Mouse (Mus musculus) midbrain, embryonic 15.5 days (tissue): ENCODE data around the gene Abcc1. TPM values are rescaled to one million over a fixed set of nuclear protein-coding genes. Genes with fewer than 3 reads are reported as not detected.

Experiments used
- ATAC-seq: fragments of 200-750 bp; cut with Nextera tagmentation; replicated peaks from 2 replicates; pipeline ENCODE4 v1.8.0; 2017; ENCODE audit warnings: moderate TSS enrichment
- H3K27ac ChIP-seq: fragments of 300-500 bp; sonication (generic); 2 replicates; pipeline ENCODE4 v1.5.1; 2015; ENCODE audit warnings: mild to moderate bottlenecking, inconsistent platforms
- H3K27me3 ChIP-seq: fragments of 300-500 bp; sonication (generic); replicated peaks from 2 replicates; pipeline ENCODE4 v1.6.1; 2015; ENCODE audit warnings: inconsistent platforms
- H3K36me3 ChIP-seq: fragments of 300-500 bp; sonication (generic); replicated peaks from 2 replicates; pipeline ENCODE4 v1.6.1; 2015; ENCODE audit warnings: inconsistent platforms
- H3K4me1 ChIP-seq: fragments of 300-500 bp; sonication (generic); 2 replicates; pipeline ENCODE4 v1.6.1; 2015; ENCODE audit warnings: inconsistent platforms
- H3K4me2 ChIP-seq: fragments of 300-500 bp; sonication (generic); 2 replicates; pipeline ENCODE4 v1.6.1; 2015; ENCODE audit warnings: inconsistent platforms, mild to moderate bottlenecking, moderate library complexity
- H3K4me3 ChIP-seq: fragments of 300-500 bp; sonication (generic); 2 replicates; pipeline ENCODE4 v1.5.1; 2015; ENCODE audit warnings: mild to moderate bottlenecking, inconsistent platforms
- H3K9ac ChIP-seq: fragments of 300-500 bp; sonication (generic); 2 replicates; pipeline ENCODE4 v1.6.1; 2015; ENCODE audit warnings: mild to moderate bottlenecking, inconsistent platforms
- H3K9me3 ChIP-seq: fragments of 300-500 bp; sonication (generic); 2 replicates; pipeline ENCODE4 v1.6.1; 2016; ENCODE audit warnings: inconsistent platforms
- WGBS: fragments of 180-500 bp; shearing (Covaris S2); methylation state at CpG from one replicate; pipeline ENCODE4 v1.1.7; 2015; ENCODE audit warnings: mixed read lengths; 5-methylcytosine and 5-hydroxymethylcytosine counted together
- polyA plus RNA-seq: library from polyadenylated mRNA; unstranded; fragments of >200 nt; fragmentation: Nextera tagmentation; extraction: Ambion mirVana; gene quantifications from 2 replicates; pipeline ENCODE4 v1.2.1, GENCODE M21; 2015

Abcc1 gene
- polyA plus RNA-seq, 1 experiment from 2014 or later: 10.6 TPM

GRCm38 (mm10) chr16:14379888-14380287 is 18.5 kb downstream of the Abcc1 start:
- Histone ChIP-seq H3K9ac (no peak overlapping the region), H3K9me3 (no peaks in the 10 kb centered on the region), H3K27me3 (no peaks in the 10 kb centered on the region), H3K4me2 (no peak overlapping the region), H3K4me1 (no peaks in the 10 kb centered on the region), H3K36me3 (no peaks in the 10 kb centered on the region), H3K27ac (no peak overlapping the region), H3K4me3 (no peak overlapping the region)
- 91% methylated on average over 7 of the region's 7 CpGs for WGBS
- ATAC-seq: no peak

- Histone ChIP-seq H3K4me2 (no peak overlapping the region), H3K4me3 (no peak overlapping the region), H3K9ac (no peak overlapping the region), H3K36me3 (no peaks in the 10 kb centered on the region), H3K27me3 (no peaks in the 10 kb centered on the region), H3K27ac (no peak overlapping the region), H3K4me1 (no peaks in the 10 kb centered on the region), H3K9me3 (no peaks in the 10 kb centered on the region)
- ATAC-seq: no peak
Measured at GRCm38 (mm10) chr16:14381061-14381665, 19.8 kb downstream of the Abcc1 start.

GRCm38 (mm10) chr16:14399303-14399702 is 37.9 kb downstream of the Abcc1 start:
- H3K36me3 ChIP-seq: no peaks in the 10 kb centered on the region
- WGBS: 95% methylated on average over 4 of the region's 4 CpGs
- no peak for ATAC-seq
- no peaks in the 10 kb centered on the region for H3K4me1 ChIP-seq
- H3K9me3 ChIP-seq: no peaks in the 10 kb centered on the region
- H3K9ac ChIP-seq: no peak overlapping the region
- H3K4me2 ChIP-seq: no peak overlapping the region
- no peak overlapping the region for H3K4me3 ChIP-seq
- no peaks in the 10 kb centered on the region for H3K27me3 ChIP-seq
- no peak overlapping the region for H3K27ac ChIP-seq

- no peak overlapping the region for H3K9ac ChIP-seq
- 89% methylated on average over 2 of the region's 2 CpGs for WGBS
Measured at GRCm38 (mm10) chr16:14403507-14403906, 42.1 kb downstream of the Abcc1 start.

GRCm38 (mm10) chr16:14405636-14406035 is 44.3 kb downstream of the Abcc1 start:
- ATAC-seq: no peak
- 94% methylated on average over 6 of the region's 6 CpGs for WGBS
- Histone ChIP-seq H3K27me3 (no peaks in the 10 kb centered on the region), H3K36me3 (peaks cover 25% of the 10 kb centered on the region), H3K9me3 (no peaks in the 10 kb centered on the region), H3K4me2 (no peak overlapping the region), H3K4me3 (no peak overlapping the region), H3K4me1 (no peaks in the 10 kb centered on the region), H3K9ac (no peak overlapping the region), H3K27ac (no peak overlapping the region)

More at GRCm38 (mm10) chr16:14403507-14403906, 42.1 kb downstream of the Abcc1 start:
- H3K9me3 ChIP-seq: no peaks in the 10 kb centered on the region
- H3K27me3 ChIP-seq: no peaks in the 10 kb centered on the region
- no peak overlapping the region for H3K27ac ChIP-seq
- H3K4me2 ChIP-seq: no peak overlapping the region
- no peak for ATAC-seq
- no peaks in the 10 kb centered on the region for H3K4me1 ChIP-seq
- H3K36me3 ChIP-seq: peaks cover 25% of the 10 kb centered on the region
- H3K4me3 ChIP-seq: no peak overlapping the region

- Histone ChIP-seq H3K4me3 (no peak overlapping the region), H3K4me2 (no peak overlapping the region), H3K27me3 (no peaks in the 10 kb centered on the region), H3K9ac (no peak overlapping the region), H3K36me3 (peaks cover 30% of the 10 kb centered on the region), H3K27ac (no peak overlapping the region), H3K9me3 (no peaks in the 10 kb centered on the region), H3K4me1 (no peaks in the 10 kb centered on the region)
- ATAC-seq: no peak
- WGBS: 93% methylated on average over 2 of the region's 2 CpGs
Measured at GRCm38 (mm10) chr16:14409124-14409523, 47.8 kb downstream of the Abcc1 start.

- WGBS: 96% methylated on average over 3 of the region's 3 CpGs
- peaks cover 28% of the 10 kb centered on the region for H3K36me3 ChIP-seq
- H3K4me3 ChIP-seq: no peak overlapping the region
- H3K9ac ChIP-seq: no peak overlapping the region
- no peak overlapping the region for H3K4me2 ChIP-seq
- no peak for ATAC-seq
- H3K27me3 ChIP-seq: no peaks in the 10 kb centered on the region
- no peaks in the 10 kb centered on the region for H3K4me1 ChIP-seq
- H3K27ac ChIP-seq: no peak overlapping the region
- no peaks in the 10 kb centered on the region for H3K9me3 ChIP-seq
Measured at GRCm38 (mm10) chr16:14409776-14410175, 48.4 kb downstream of the Abcc1 start.

GRCm38 (mm10) chr16:14410611-14411010 is 49.3 kb downstream of the Abcc1 start:
- WGBS: 95% methylated on average over 7 of the region's 7 CpGs
- Histone ChIP-seq H3K9ac (no peak overlapping the region), H3K4me3 (no peak overlapping the region), H3K4me2 (no peak overlapping the region), H3K4me1 (no peaks in the 10 kb centered on the region), H3K27ac (no peak overlapping the region), H3K9me3 (no peaks in the 10 kb centered on the region), H3K36me3 (peaks cover 20% of the 10 kb centered on the region), H3K27me3 (no peaks in the 10 kb centered on the region)
- ATAC-seq: no peak

GRCm38 (mm10) chr16:14411156-14411555 is 49.8 kb downstream of the Abcc1 start:
- no peak for ATAC-seq
- H3K27ac ChIP-seq: no peak overlapping the region
- H3K9ac ChIP-seq: no peak overlapping the region
- no peaks in the 10 kb centered on the region for H3K27me3 ChIP-seq
- 91% methylated on average over 7 of the region's 7 CpGs for WGBS
- H3K4me2 ChIP-seq: no peak overlapping the region
- H3K9me3 ChIP-seq: no peaks in the 10 kb centered on the region
- H3K4me1 ChIP-seq: no peaks in the 10 kb centered on the region
- no peak overlapping the region for H3K4me3 ChIP-seq
- H3K36me3 ChIP-seq: peaks cover 17% of the 10 kb centered on the region

GRCm38 (mm10) chr16:14412551-14412950 is 51.2 kb downstream of the Abcc1 start:
- Histone ChIP-seq H3K4me1 (no peaks in the 10 kb centered on the region), H3K9ac (no peak overlapping the region), H3K27me3 (no peaks in the 10 kb centered on the region), H3K4me3 (no peak overlapping the region), H3K9me3 (no peaks in the 10 kb centered on the region), H3K27ac (no peak overlapping the region), H3K4me2 (no peak overlapping the region), H3K36me3 (peaks cover 8% of the 10 kb centered on the region; the same call in 1 of the 2 replicates)
- no peak for ATAC-seq
- WGBS: 96% methylated on average over 5 of the region's 5 CpGs

GRCm38 (mm10) chr16:14415206-14415605 is 53.8 kb downstream of the Abcc1 start:
- 82% methylated on average over 9 of the region's 9 CpGs for WGBS
- H3K27ac ChIP-seq: no peak overlapping the region

GRCm38 (mm10) chr16:14416957-14417618 is 55.7 kb downstream of the Abcc1 start:
- Histone ChIP-seq H3K9ac (no peak overlapping the region), H3K4me3 (no peak overlapping the region), H3K27ac (no peak overlapping the region), H3K9me3 (no peaks in the 10 kb centered on the region), H3K4me1 (no peaks in the 10 kb centered on the region), H3K36me3 (0 out of 2 replicates have a peak, but pooled peaks cover 9% of the 10 kb centered on the region), H3K27me3 (no peaks in the 10 kb centered on the region), H3K4me2 (no peak overlapping the region)
- 92% methylated on average over 5 of the region's 5 CpGs for WGBS
- ATAC-seq: no peak

More at GRCm38 (mm10) chr16:14415206-14415605, 53.8 kb downstream of the Abcc1 start:
- H3K27me3 ChIP-seq: no peaks in the 10 kb centered on the region
- no peak overlapping the region for H3K4me3 ChIP-seq
- H3K9ac ChIP-seq: no peak overlapping the region
- H3K4me2 ChIP-seq: no peak overlapping the region
- no peaks in the 10 kb centered on the region for H3K4me1 ChIP-seq
- H3K36me3 ChIP-seq: 0 out of 2 replicates have a peak, but pooled peaks cover 9% of the 10 kb centered on the region
- no peak for ATAC-seq
- no peaks in the 10 kb centered on the region for H3K9me3 ChIP-seq
